Mouse (Mus musculus): ENCODE data around the gene Rpl36-ps4. TPM values are rescaled to one million over a fixed set of nuclear protein-coding genes. Genes with fewer than 3 reads are reported as not detected.
A peak's percentile ranks its signal among the peaks of the same experiment; 100 is the strongest.

Gene Rpl36-ps4
- polyA plus RNA-seq, 1 experiment from 2014 or later = not detected

- H3K9ac ChIP-seq (ENCODE audit: low read length) = no peak overlapping the region
- H3K36me3 ChIP-seq (ENCODE audit: control insufficient read depth, insufficient read depth, low read length) = no peaks in the 10 kb centered on the region
- H3K4me1 ChIP-seq (replicated peaks; ENCODE audit: control insufficient read depth, insufficient read depth, low read length) = peaks cover 16% of the 10 kb centered on the region
- 16% methylated on average over 10 of the region's 10 CpGs for WGBS
- no peak overlapping the region for H3K4me2 ChIP-seq (ENCODE audit: low read depth, low read length, severe bottlenecking)
- peak; percentile 51 for DNase-seq (ENCODE audit: low spot score)
- H3K4me3 ChIP-seq (ENCODE audit: low read depth, low read length) = no peak overlapping the region
- H3K27ac ChIP-seq (ENCODE audit: low read depth, low read length) = 0 out of 2 replicates have a peak overlapping the region, but pooled peaks have one; percentile 7
- no peaks in the 10 kb centered on the region for H3K9me3 ChIP-seq (ENCODE audit: control insufficient read depth, low read length)
- H3K27me3 ChIP-seq (ENCODE audit: control insufficient read depth, insufficient read depth, low read length) = no peaks in the 10 kb centered on the region; the same call in 1 of the 2 replicates
- peak; percentile 52 for ATAC-seq (replicated peaks; ENCODE audit: low FRiP score)
Measured at GRCm38 (mm10) chr17:87878556-87879483, 42.0 kb upstream of the Rpl36-ps4 start.

GRCm38 (mm10) chr17:87879484-87880225 is 41.1 kb upstream of the Rpl36-ps4 start:
- Histone ChIP-seq H3K27me3 (ENCODE audit: control insufficient read depth, insufficient read depth, low read length) (no peaks in the 10 kb centered on the region; the same call in 1 of the 2 replicates), H3K4me1 (replicated peaks; ENCODE audit: control insufficient read depth, insufficient read depth, low read length) (peaks cover 16% of the 10 kb centered on the region), H3K9me3 (ENCODE audit: control insufficient read depth, low read length) (no peaks in the 10 kb centered on the region), H3K4me2 (ENCODE audit: low read depth, low read length, severe bottlenecking) (no peak overlapping the region), H3K36me3 (ENCODE audit: control insufficient read depth, insufficient read depth, low read length) (no peaks in the 10 kb centered on the region), H3K4me3 (ENCODE audit: low read depth, low read length) (no peak overlapping the region), H3K9ac (ENCODE audit: low read length) (no peak overlapping the region), H3K27ac (ENCODE audit: low read depth, low read length) (no peak overlapping the region)
- ATAC-seq (replicated peaks; ENCODE audit: low FRiP score) (peak; percentile 53), DNase-seq (ENCODE audit: low spot score) (peak; percentile 55)
- 40% methylated on average over 9 of the region's 9 CpGs for WGBS

GRCm38 (mm10) chr17:87882594-87882993 is 38.2 kb upstream of the Rpl36-ps4 start:
- no peaks in the 10 kb centered on the region for H3K9me3 ChIP-seq (ENCODE audit: control insufficient read depth, low read length)
- peak; percentile 60 for DNase-seq (ENCODE audit: low spot score)
- H3K9ac ChIP-seq (ENCODE audit: low read length) = no peak overlapping the region
- H3K4me3 ChIP-seq (ENCODE audit: low read depth, low read length) = no peak overlapping the region
- no peak for ATAC-seq (replicated peaks; ENCODE audit: low FRiP score)
- H3K4me1 ChIP-seq (replicated peaks; ENCODE audit: control insufficient read depth, insufficient read depth, low read length) = peaks cover 13% of the 10 kb centered on the region
- no peak overlapping the region for H3K27ac ChIP-seq (ENCODE audit: low read depth, low read length)
- no peak overlapping the region for H3K4me2 ChIP-seq (ENCODE audit: low read depth, low read length, severe bottlenecking)
- no peaks in the 10 kb centered on the region for H3K36me3 ChIP-seq (ENCODE audit: control insufficient read depth, insufficient read depth, low read length)
- 52% methylated on average over 1 of the region's 1 CpGs for WGBS
- no peaks in the 10 kb centered on the region for H3K27me3 ChIP-seq (ENCODE audit: control insufficient read depth, insufficient read depth, low read length)

GRCm38 (mm10) chr17:87897175-87897574 is 23.6 kb upstream of the Rpl36-ps4 start:
- no peak overlapping the region for H3K4me3 ChIP-seq (ENCODE audit: low read depth, low read length)
- H3K36me3 ChIP-seq (ENCODE audit: control insufficient read depth, insufficient read depth, low read length) = no peaks in the 10 kb centered on the region
- no peak for DNase-seq (ENCODE audit: low spot score)
- no peaks in the 10 kb centered on the region; the same call in 1 of the 2 replicates for H3K4me1 ChIP-seq (replicated peaks; ENCODE audit: control insufficient read depth, insufficient read depth, low read length)
- no peaks in the 10 kb centered on the region for H3K9me3 ChIP-seq (ENCODE audit: control insufficient read depth, low read length)
- 65% methylated on average over 6 of the region's 6 CpGs for WGBS
- no peak overlapping the region for H3K9ac ChIP-seq (ENCODE audit: low read length)
- H3K4me2 ChIP-seq (ENCODE audit: low read depth, low read length, severe bottlenecking) = no peak overlapping the region
- ATAC-seq (replicated peaks; ENCODE audit: low FRiP score) = no peak
- H3K27ac ChIP-seq (ENCODE audit: low read depth, low read length) = no peak overlapping the region
- no peaks in the 10 kb centered on the region for H3K27me3 ChIP-seq (ENCODE audit: control insufficient read depth, insufficient read depth, low read length)

GRCm38 (mm10) chr17:87900677-87901076 is 20.1 kb upstream of the Rpl36-ps4 start:
- 74% methylated on average over 4 of the region's 4 CpGs for WGBS
- ATAC-seq (replicated peaks; ENCODE audit: low FRiP score) (no peak), DNase-seq (ENCODE audit: low spot score) (no peak)
- Histone ChIP-seq H3K9ac (ENCODE audit: low read length) (no peak overlapping the region), H3K36me3 (ENCODE audit: control insufficient read depth, insufficient read depth, low read length) (no peaks in the 10 kb centered on the region), H3K4me2 (ENCODE audit: low read depth, low read length, severe bottlenecking) (no peak overlapping the region), H3K4me3 (ENCODE audit: low read depth, low read length) (no peak overlapping the region), H3K4me1 (replicated peaks; ENCODE audit: control insufficient read depth, insufficient read depth, low read length) (peaks cover 3% of the 10 kb centered on the region; the same call in 1 of the 2 replicates), H3K9me3 (ENCODE audit: control insufficient read depth, low read length) (no peaks in the 10 kb centered on the region), H3K27ac (ENCODE audit: low read depth, low read length) (no peak overlapping the region), H3K27me3 (ENCODE audit: control insufficient read depth, insufficient read depth, low read length) (no peaks in the 10 kb centered on the region)

- H3K4me1 ChIP-seq (replicated peaks; ENCODE audit: control insufficient read depth, insufficient read depth, low read length) = peaks cover 3% of the 10 kb centered on the region; the same call in 1 of the 2 replicates
- H3K9me3 ChIP-seq (ENCODE audit: control insufficient read depth, low read length) = no peaks in the 10 kb centered on the region
- H3K4me3 ChIP-seq (ENCODE audit: low read depth, low read length) = no peak overlapping the region
- 50% methylated on average over 7 of the region's 7 CpGs for WGBS
- no peak for DNase-seq (ENCODE audit: low spot score)
- no peak overlapping the region; the same call in 1 of the 2 replicates for H3K9ac ChIP-seq (ENCODE audit: low read length)
- H3K4me2 ChIP-seq (ENCODE audit: low read depth, low read length, severe bottlenecking) = no peak overlapping the region
- no peak overlapping the region for H3K27ac ChIP-seq (ENCODE audit: low read depth, low read length)
- H3K36me3 ChIP-seq (ENCODE audit: control insufficient read depth, insufficient read depth, low read length) = no peaks in the 10 kb centered on the region
- no peak for ATAC-seq (replicated peaks; ENCODE audit: low FRiP score)
- H3K27me3 ChIP-seq (ENCODE audit: control insufficient read depth, insufficient read depth, low read length) = no peaks in the 10 kb centered on the region
Measured at GRCm38 (mm10) chr17:87901163-87901562, 19.6 kb upstream of the Rpl36-ps4 start.

GRCm38 (mm10) chr17:87903213-87903612 is 17.6 kb upstream of the Rpl36-ps4 start:
- no peak overlapping the region for H3K4me3 ChIP-seq (ENCODE audit: low read depth, low read length)
- no peak overlapping the region for H3K4me2 ChIP-seq (ENCODE audit: low read depth, low read length, severe bottlenecking)
- ATAC-seq (replicated peaks; ENCODE audit: low FRiP score) (no peak), DNase-seq (ENCODE audit: low spot score) (no peak)
- H3K9ac ChIP-seq (ENCODE audit: low read length) = no peak overlapping the region
- WGBS = 23% methylated on average over 6 of the region's 6 CpGs
- peaks cover 3% of the 10 kb centered on the region; the same call in 1 of the 2 replicates for H3K4me1 ChIP-seq (replicated peaks; ENCODE audit: control insufficient read depth, insufficient read depth, low read length)
- H3K36me3 ChIP-seq (ENCODE audit: control insufficient read depth, insufficient read depth, low read length) = no peaks in the 10 kb centered on the region
- H3K27me3 ChIP-seq (ENCODE audit: control insufficient read depth, insufficient read depth, low read length) = no peaks in the 10 kb centered on the region
- no peak overlapping the region for H3K27ac ChIP-seq (ENCODE audit: low read depth, low read length)
- no peaks in the 10 kb centered on the region for H3K9me3 ChIP-seq (ENCODE audit: control insufficient read depth, low read length)

GRCm38 (mm10) chr17:87903725-87904124 is 17.1 kb upstream of the Rpl36-ps4 start:
- H3K9me3 ChIP-seq (ENCODE audit: control insufficient read depth, low read length) = no peaks in the 10 kb centered on the region
- H3K9ac ChIP-seq (ENCODE audit: low read length) = no peak overlapping the region
- DNase-seq (ENCODE audit: low spot score) (no peak), ATAC-seq (replicated peaks; ENCODE audit: low FRiP score) (no peak)
- H3K4me1 ChIP-seq (replicated peaks; ENCODE audit: control insufficient read depth, insufficient read depth, low read length) = peaks cover 3% of the 10 kb centered on the region; the same call in 1 of the 2 replicates
- H3K36me3 ChIP-seq (ENCODE audit: control insufficient read depth, insufficient read depth, low read length) = no peaks in the 10 kb centered on the region
- WGBS = 90% methylated on average over 8 of the region's 8 CpGs
- H3K27me3 ChIP-seq (ENCODE audit: control insufficient read depth, insufficient read depth, low read length) = no peaks in the 10 kb centered on the region
- no peak overlapping the region for H3K4me3 ChIP-seq (ENCODE audit: low read depth, low read length)
- no peak overlapping the region for H3K27ac ChIP-seq (ENCODE audit: low read depth, low read length)
- no peak overlapping the region for H3K4me2 ChIP-seq (ENCODE audit: low read depth, low read length, severe bottlenecking)

All from forebrain, embryonic 11.5 days (tissue).